Mouse (Mus musculus): ENCODE data around the gene Bmp3. TPM values are rescaled to one million over a fixed set of nuclear protein-coding genes. Genes with fewer than 3 reads are reported as not detected.

Bmp3 gene
- total RNA-seq (2021) = 1 to 10 TPM; 7.3 to 7.9 TPM
- long read RNA-seq, experiment 1, full-length matches to known transcripts = 2 of 3 reads
- long read RNA-seq, experiment 1, partial matches to known transcripts = 0 of 3 reads
- long read RNA-seq, experiment 1, other reads (novel, unspliced or antisense) = 1 of 3 reads
- long read RNA-seq, experiment 2, full-length matches to known transcripts = 5 of 6 reads
- long read RNA-seq, experiment 2, partial matches to known transcripts = 0 of 6 reads
- long read RNA-seq, experiment 2, other reads (novel, unspliced or antisense) = 1 of 6 reads

- DNase-seq (ENCODE audit: low spot score in 2 of 2) = peak in 1 of 2 experiments; percentile 25
Observed at GRCm38 (mm10) chr5:98854264-98854626, at the start of gene Bmp3. TSS of gene Bmp3 (plus strand) at chr5:98854415.

- DNase-seq (ENCODE audit: low spot score in 2 of 2) = no peak
Observed at GRCm38 (mm10) chr5:98804761-98805160, 49.5 kb upstream of the Bmp3 start.

- no peak for DNase-seq (ENCODE audit: low spot score in 2 of 2)
Observed at GRCm38 (mm10) chr5:98806492-98806891, 47.7 kb upstream of the Bmp3 start.

GRCm38 (mm10) chr5:98807022-98807421 is 47.2 kb upstream of the Bmp3 start:
- peak in 1 of 2 experiments; percentile 31 for DNase-seq (ENCODE audit: low spot score in 2 of 2)

GRCm38 (mm10) chr5:98807953-98808352 is 46.3 kb upstream of the Bmp3 start:
- no peak for DNase-seq (ENCODE audit: low spot score in 2 of 2)

GRCm38 (mm10) chr5:98812380-98812779 is 41.8 kb upstream of the Bmp3 start:
- DNase-seq (ENCODE audit: low spot score in 2 of 2) = no peak

GRCm38 (mm10) chr5:98815269-98815668 is 38.9 kb upstream of the Bmp3 start:
- no peak for DNase-seq (ENCODE audit: low spot score in 2 of 2)

- no peak for DNase-seq (ENCODE audit: low spot score in 2 of 2)
Observed at GRCm38 (mm10) chr5:98833760-98834159, 20.5 kb upstream of the Bmp3 start.

- no peak for DNase-seq (ENCODE audit: low spot score in 2 of 2)
Observed at GRCm38 (mm10) chr5:98834300-98834699, 19.9 kb upstream of the Bmp3 start.

GRCm38 (mm10) chr5:98842600-98843310 is 11.5 kb upstream of the Bmp3 start:
- DNase-seq (ENCODE audit: low spot score in 2 of 2) = no peak

GRCm38 (mm10) chr5:98844664-98845063 is 9.6 kb upstream of the Bmp3 start:
- no peak for DNase-seq (ENCODE audit: low spot score in 2 of 2)

- peak; percentile 23 to 50 for DNase-seq (ENCODE audit: low spot score in 2 of 2)
Observed at GRCm38 (mm10) chr5:98854627-98855564, 681 bp downstream of the Bmp3 start.

GRCm38 (mm10) chr5:98855741-98856140 is 1.5 kb downstream of the Bmp3 start:
- DNase-seq (ENCODE audit: low spot score in 2 of 2) = no peak

- DNase-seq (ENCODE audit: low spot score in 2 of 2) = no peak
Observed at GRCm38 (mm10) chr5:98856356-98856755, 2.1 kb downstream of the Bmp3 start.

GRCm38 (mm10) chr5:98863891-98864290 is 9.7 kb downstream of the Bmp3 start:
- DNase-seq (ENCODE audit: low spot score in 2 of 2) = no peak

- DNase-seq (ENCODE audit: low spot score in 2 of 2) = no peak
Observed at GRCm38 (mm10) chr5:98865146-98865545, 10.9 kb downstream of the Bmp3 start.

- DNase-seq (ENCODE audit: low spot score in 2 of 2) = no peak
Observed at GRCm38 (mm10) chr5:98876056-98876455, 21.8 kb downstream of the Bmp3 start.

GRCm38 (mm10) chr5:98878891-98879290 is 24.7 kb downstream of the Bmp3 start:
- DNase-seq (ENCODE audit: low spot score in 2 of 2) = no peak

- DNase-seq (ENCODE audit: low spot score in 2 of 2) = no peak
Observed at GRCm38 (mm10) chr5:98882096-98882495, 27.9 kb downstream of the Bmp3 start.

- DNase-seq (ENCODE audit: low spot score in 2 of 2) = no peak
Observed at GRCm38 (mm10) chr5:98890544-98891050, 36.4 kb downstream of the Bmp3 start.

GRCm38 (mm10) chr5:98894281-98894680 is 40.1 kb downstream of the Bmp3 start:
- DNase-seq (ENCODE audit: low spot score in 2 of 2) = no peak
